Mouse (Mus musculus): ENCODE measurements around the gene Slc25a16. TPM values are rescaled to one million over a fixed set of nuclear protein-coding genes. Genes with fewer than 3 reads are reported as not detected.
"Not testable (repeated sequence)": the region's sequence is repeated elsewhere in the genome, so short reads cannot be mapped to it uniquely, and the experiment has no call there.

Slc25a16 gene
- polyA plus RNA-seq, 1 experiment from 2014 or later: 18.7 TPM

DNA sequence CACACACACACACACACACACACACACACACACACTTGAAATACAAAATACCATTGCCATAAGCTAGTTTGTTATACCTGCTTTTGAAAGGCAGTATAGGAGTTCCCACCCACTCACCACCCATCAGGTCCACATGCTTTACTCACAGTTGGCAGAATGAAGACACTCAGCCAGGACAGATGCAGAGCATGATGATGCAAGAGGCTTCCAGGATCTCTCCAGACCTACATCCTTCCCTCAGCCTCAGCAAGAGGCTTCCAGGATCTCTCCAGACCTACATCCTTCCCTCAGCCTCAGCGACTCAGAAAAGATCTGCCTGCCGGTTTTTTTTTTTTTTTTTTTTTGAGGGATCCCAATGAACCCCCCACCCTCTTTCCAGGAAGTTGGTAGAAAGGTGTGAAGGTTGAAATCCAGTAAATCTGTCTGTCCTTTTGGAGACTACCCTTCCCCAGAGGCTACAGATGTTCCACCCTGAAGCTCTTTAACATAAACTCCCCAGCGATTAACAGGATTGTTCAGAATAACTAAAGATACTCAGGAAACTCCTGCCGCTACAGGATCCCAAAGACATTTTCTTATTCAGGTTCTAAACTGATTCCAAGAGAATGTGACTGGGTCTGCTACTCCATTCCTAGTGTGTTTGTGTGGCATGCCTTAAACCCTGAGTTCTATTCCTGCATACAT lies 27.7 kb upstream of the Slc25a16 start:
- Histone ChIP-seq H3K9ac (replicated peaks) (no peak overlapping the region), H3K4me1 (no peaks in the 10 kb centered on the region), H3K9me3 (no peaks in the 10 kb centered on the region), H3K36me3 (no peaks in the 10 kb centered on the region), H3K4me3 (no peak overlapping the region), H3K4me2 (replicated peaks) (no peak overlapping the region), H3K27ac (replicated peaks) (no peak overlapping the region), H3K27me3 (no peaks in the 10 kb centered on the region)
- 26% methylated on average over 4 of the region's 4 CpGs for WGBS
- no peak for ATAC-seq (replicated peaks)

DNA sequence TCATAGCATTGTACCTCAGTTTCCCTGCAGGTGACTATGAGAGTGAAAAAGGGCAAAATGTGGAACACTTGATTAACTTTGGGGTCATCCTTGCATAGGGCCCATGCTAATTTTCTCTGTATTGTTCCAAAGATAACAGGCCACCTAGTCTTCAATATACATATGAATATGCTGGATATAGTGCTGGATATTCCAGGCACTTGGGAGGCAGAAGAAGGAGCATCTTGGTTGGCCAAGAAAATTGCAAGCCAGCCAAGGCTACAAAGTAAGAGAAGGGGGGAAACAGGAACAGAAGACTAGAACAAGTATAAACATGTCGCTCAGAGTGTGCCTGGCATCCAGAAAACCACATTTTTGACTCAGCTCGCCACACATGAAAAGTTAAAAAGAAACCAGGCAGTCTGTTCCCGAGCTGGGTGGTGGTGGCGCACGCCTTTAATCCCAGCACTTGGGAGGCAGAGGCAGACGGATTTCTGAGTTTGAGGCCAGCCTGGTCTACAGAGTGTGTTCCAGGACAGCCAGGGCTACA lies 27.0 kb upstream of the Slc25a16 start:
- H3K4me2 ChIP-seq (replicated peaks): no peak overlapping the region
- H3K36me3 ChIP-seq: no peaks in the 10 kb centered on the region
- H3K4me3 ChIP-seq: no peak overlapping the region
- WGBS: 69% methylated on average over 6 of the region's 6 CpGs
- H3K9ac ChIP-seq (replicated peaks): no peak overlapping the region
- no peak for ATAC-seq (replicated peaks)
- no peak overlapping the region for H3K27ac ChIP-seq (replicated peaks)
- no peaks in the 10 kb centered on the region for H3K9me3 ChIP-seq
- H3K27me3 ChIP-seq: no peaks in the 10 kb centered on the region
- H3K4me1 ChIP-seq: no peaks in the 10 kb centered on the region

DNA sequence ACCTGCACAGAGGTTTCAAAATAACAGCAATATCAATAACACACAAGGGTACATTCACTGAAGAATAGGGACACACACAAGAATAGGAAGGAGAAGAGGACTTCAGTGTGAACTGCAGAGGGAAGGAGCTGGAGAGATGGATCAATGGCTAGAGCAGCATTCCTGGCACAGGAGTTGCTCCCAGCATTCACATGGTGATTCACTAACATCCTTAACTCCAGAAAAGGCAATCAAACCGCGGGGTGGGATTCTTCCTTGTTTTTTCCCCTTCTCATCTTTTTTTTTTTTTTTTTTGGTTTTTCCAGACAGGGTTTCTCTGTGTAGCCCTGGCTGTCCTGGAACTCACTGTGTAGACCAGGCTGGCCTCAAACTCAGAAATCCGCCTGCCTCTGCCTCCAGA lies 26.0 kb upstream of the Slc25a16 start:
- Histone ChIP-seq H3K9ac (replicated peaks) (no peak overlapping the region), H3K27ac (replicated peaks) (no peak overlapping the region), H3K9me3 (no peaks in the 10 kb centered on the region), H3K27me3 (no peaks in the 10 kb centered on the region), H3K4me1 (no peaks in the 10 kb centered on the region), H3K4me2 (replicated peaks) (no peak overlapping the region), H3K4me3 (no peak overlapping the region), H3K36me3 (no peaks in the 10 kb centered on the region)
- ATAC-seq (replicated peaks): no peak
- WGBS: 76% methylated on average over 3 of the region's 3 CpGs

GRCm38 (mm10) chr10:62895386-62895785 lies 25.0 kb upstream of the Slc25a16 start:
- H3K27me3 ChIP-seq: no peaks in the 10 kb centered on the region
- 86% methylated on average over 6 of the region's 6 CpGs for WGBS
- no peak overlapping the region for H3K4me3 ChIP-seq
- no peaks in the 10 kb centered on the region for H3K9me3 ChIP-seq
- ATAC-seq (replicated peaks): no peak
- H3K27ac ChIP-seq (replicated peaks): no peak overlapping the region
- no peak overlapping the region for H3K9ac ChIP-seq (replicated peaks)
- H3K36me3 ChIP-seq: no peaks in the 10 kb centered on the region
- no peaks in the 10 kb centered on the region for H3K4me1 ChIP-seq
- no peak overlapping the region for H3K4me2 ChIP-seq (replicated peaks)

DNA sequence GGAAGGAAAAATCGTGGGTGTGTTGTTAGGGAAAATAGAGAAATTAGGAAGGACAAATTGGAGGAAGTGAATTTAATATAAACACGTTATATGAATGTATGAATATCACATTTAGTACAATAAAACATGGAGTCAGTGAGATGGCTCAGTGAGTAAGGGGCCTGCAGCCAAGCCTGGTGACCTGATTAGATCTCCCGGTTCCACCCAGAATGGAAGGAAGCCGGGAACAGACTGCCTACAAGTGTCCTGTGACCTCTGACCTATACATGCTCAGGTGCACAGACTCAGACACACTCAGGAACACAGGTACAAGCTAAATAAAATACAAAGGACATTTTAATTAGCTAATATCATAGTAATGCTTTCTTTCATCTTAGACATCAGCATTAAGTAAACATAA lies 24.4 kb upstream of the Slc25a16 start:
- no peaks in the 10 kb centered on the region for H3K27me3 ChIP-seq
- H3K9me3 ChIP-seq: no peaks in the 10 kb centered on the region
- ATAC-seq (replicated peaks): no peak
- 76% methylated on average over 4 of the region's 4 CpGs for WGBS
- H3K4me3 ChIP-seq: no peak overlapping the region
- H3K4me1 ChIP-seq: no peaks in the 10 kb centered on the region
- H3K4me2 ChIP-seq (replicated peaks): no peak overlapping the region
- no peak overlapping the region for H3K9ac ChIP-seq (replicated peaks)
- no peaks in the 10 kb centered on the region for H3K36me3 ChIP-seq
- no peak overlapping the region for H3K27ac ChIP-seq (replicated peaks)

GRCm38 (mm10) chr10:62896774-62897173 lies 23.7 kb upstream of the Slc25a16 start:
- no peak overlapping the region for H3K27ac ChIP-seq (replicated peaks)
- H3K4me2 ChIP-seq (replicated peaks): no peak overlapping the region
- H3K4me1 ChIP-seq: no peaks in the 10 kb centered on the region
- no peak for ATAC-seq (replicated peaks)
- WGBS: 71% methylated on average over 4 of the region's 4 CpGs
- no peaks in the 10 kb centered on the region for H3K27me3 ChIP-seq
- no peaks in the 10 kb centered on the region for H3K36me3 ChIP-seq
- no peak overlapping the region for H3K9ac ChIP-seq (replicated peaks)
- H3K4me3 ChIP-seq: no peak overlapping the region
- H3K9me3 ChIP-seq: no peaks in the 10 kb centered on the region

GRCm38 (mm10) chr10:62897437-62897836 lies 23.0 kb upstream of the Slc25a16 start:
- H3K4me3 ChIP-seq: no peak overlapping the region
- H3K27ac ChIP-seq (replicated peaks): no peak overlapping the region
- ATAC-seq (replicated peaks): no peak
- WGBS: 96% methylated on average over 3 of the region's 3 CpGs
- no peaks in the 10 kb centered on the region for H3K9me3 ChIP-seq
- no peak overlapping the region for H3K4me2 ChIP-seq (replicated peaks)
- no peaks in the 10 kb centered on the region for H3K4me1 ChIP-seq
- H3K36me3 ChIP-seq: no peaks in the 10 kb centered on the region
- H3K27me3 ChIP-seq: no peaks in the 10 kb centered on the region
- H3K9ac ChIP-seq (replicated peaks): no peak overlapping the region

DNA sequence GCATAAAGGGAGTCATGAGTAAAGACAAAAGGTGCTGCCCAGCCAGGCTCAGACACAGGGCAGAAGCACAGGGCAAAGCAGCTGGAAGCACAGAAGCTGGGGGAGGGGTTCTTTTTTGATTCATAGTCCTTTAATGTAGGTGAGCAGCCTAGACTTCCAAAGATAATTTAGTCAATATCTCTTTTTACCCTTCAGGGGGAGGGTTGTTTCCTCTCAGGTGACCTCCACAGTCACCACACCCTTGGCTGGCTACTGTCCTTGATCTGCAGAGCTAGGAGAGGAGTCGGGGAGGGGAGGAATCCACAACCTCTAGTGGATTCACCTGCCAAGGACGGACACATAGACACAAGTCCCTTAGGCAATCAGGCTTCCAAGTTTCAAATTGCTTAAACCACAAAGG lies 22.4 kb upstream of the Slc25a16 start:
- 79% methylated on average over 2 of the region's 2 CpGs for WGBS
- H3K9me3 ChIP-seq: no peaks in the 10 kb centered on the region

GRCm38 (mm10) chr10:62900144-62900543 lies 20.3 kb upstream of the Slc25a16 start:
- Histone ChIP-seq H3K9ac (replicated peaks) (no peak overlapping the region), H3K36me3 (no peaks in the 10 kb centered on the region), H3K9me3 (no peaks in the 10 kb centered on the region), H3K4me2 (replicated peaks) (no peak overlapping the region), H3K4me1 (no peaks in the 10 kb centered on the region), H3K27ac (replicated peaks) (no peak overlapping the region), H3K27me3 (no peaks in the 10 kb centered on the region), H3K4me3 (no peak overlapping the region)
- no peak for ATAC-seq (replicated peaks)
- WGBS: 92% methylated on average over 4 of the region's 4 CpGs

More for the DNA sequence above, 22.4 kb upstream of the Slc25a16 start:
- Histone ChIP-seq H3K4me3 (no peak overlapping the region), H3K4me1 (no peaks in the 10 kb centered on the region), H3K9ac (replicated peaks) (no peak overlapping the region), H3K27ac (replicated peaks) (no peak overlapping the region), H3K36me3 (no peaks in the 10 kb centered on the region), H3K4me2 (replicated peaks) (no peak overlapping the region), H3K27me3 (no peaks in the 10 kb centered on the region)
- ATAC-seq (replicated peaks): no peak

GRCm38 (mm10) chr10:62901826-62902225 lies 18.6 kb upstream of the Slc25a16 start:
- Histone ChIP-seq H3K27me3 (no peaks in the 10 kb centered on the region), H3K4me2 (replicated peaks) (no peak overlapping the region), H3K9me3 (no peaks in the 10 kb centered on the region), H3K4me1 (no peaks in the 10 kb centered on the region), H3K36me3 (no peaks in the 10 kb centered on the region), H3K27ac (replicated peaks) (no peak overlapping the region), H3K4me3 (no peak overlapping the region), H3K9ac (replicated peaks) (no peak overlapping the region)
- WGBS: 47% methylated on average over 8 of the region's 8 CpGs
- no peak for ATAC-seq (replicated peaks)

GRCm38 (mm10) chr10:62902829-62903228 lies 17.6 kb upstream of the Slc25a16 start:
- Histone ChIP-seq H3K27ac (replicated peaks) (no peak overlapping the region), H3K27me3 (no peaks in the 10 kb centered on the region), H3K4me1 (no peaks in the 10 kb centered on the region), H3K36me3 (no peaks in the 10 kb centered on the region), H3K4me2 (replicated peaks) (no peak overlapping the region), H3K9ac (replicated peaks) (no peak overlapping the region), H3K4me3 (no peak overlapping the region), H3K9me3 (no peaks in the 10 kb centered on the region)
- 69% methylated on average over 1 of the region's 1 CpGs for WGBS
- ATAC-seq (replicated peaks): no peak

GRCm38 (mm10) chr10:62906336-62906735 lies 14.1 kb upstream of the Slc25a16 start:
- Histone ChIP-seq H3K27me3 (no peaks in the 10 kb centered on the region), H3K27ac (replicated peaks) (no peak overlapping the region), H3K4me1 (no peaks in the 10 kb centered on the region), H3K4me3 (no peak overlapping the region), H3K9me3 (no peaks in the 10 kb centered on the region), H3K4me2 (replicated peaks) (no peak overlapping the region), H3K9ac (replicated peaks) (no peak overlapping the region), H3K36me3 (no peaks in the 10 kb centered on the region)
- no peak for ATAC-seq (replicated peaks)
- WGBS: 93% methylated on average over 7 of the region's 7 CpGs

- not testable (repeated sequence) for H3K4me3 ChIP-seq; H3K27ac ChIP-seq (replicated peaks); ATAC-seq (replicated peaks); H3K4me1 ChIP-seq; H3K9ac ChIP-seq (replicated peaks); H3K9me3 ChIP-seq; H3K36me3 ChIP-seq; H3K27me3 ChIP-seq; H3K4me2 ChIP-seq (replicated peaks)
- WGBS: no CpG with 5 or more reads among the region's 1 CpGs
These were observed 11.5 kb upstream of the Slc25a16 start, which contains the start of gene Tet1 for GRCm38 (mm10) chr10:62908896-62909295. Gene Tet1, minus strand, starts transcription at chr10:62908996.

Measured in forebrain, embryonic 15.5 days (tissue).